Mouse (Mus musculus): ENCODE data around the gene Kirrel3.
A peak's percentile ranks its signal among the peaks of the same experiment; 100 is the strongest.

Kirrel3 gene

DNA sequence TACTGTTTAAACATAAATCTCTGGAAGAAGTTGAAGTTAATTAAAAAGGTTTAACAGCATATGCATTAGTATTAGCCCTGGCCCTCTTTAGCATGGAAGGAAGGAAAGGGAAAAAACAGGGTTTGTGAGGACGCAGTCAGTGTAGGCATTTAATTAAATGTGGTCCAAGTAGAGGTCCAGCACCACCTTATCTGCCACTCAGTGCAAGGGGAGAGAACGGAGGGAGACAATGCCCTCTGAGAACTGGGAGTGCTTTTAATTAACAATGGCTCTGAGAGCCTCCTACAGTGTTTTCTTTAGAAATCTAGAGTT is 339.4 kb downstream of the Kirrel3 start:
- DNase-seq (ENCODE audit: low read depth, low spot score), result no peak

DNA sequence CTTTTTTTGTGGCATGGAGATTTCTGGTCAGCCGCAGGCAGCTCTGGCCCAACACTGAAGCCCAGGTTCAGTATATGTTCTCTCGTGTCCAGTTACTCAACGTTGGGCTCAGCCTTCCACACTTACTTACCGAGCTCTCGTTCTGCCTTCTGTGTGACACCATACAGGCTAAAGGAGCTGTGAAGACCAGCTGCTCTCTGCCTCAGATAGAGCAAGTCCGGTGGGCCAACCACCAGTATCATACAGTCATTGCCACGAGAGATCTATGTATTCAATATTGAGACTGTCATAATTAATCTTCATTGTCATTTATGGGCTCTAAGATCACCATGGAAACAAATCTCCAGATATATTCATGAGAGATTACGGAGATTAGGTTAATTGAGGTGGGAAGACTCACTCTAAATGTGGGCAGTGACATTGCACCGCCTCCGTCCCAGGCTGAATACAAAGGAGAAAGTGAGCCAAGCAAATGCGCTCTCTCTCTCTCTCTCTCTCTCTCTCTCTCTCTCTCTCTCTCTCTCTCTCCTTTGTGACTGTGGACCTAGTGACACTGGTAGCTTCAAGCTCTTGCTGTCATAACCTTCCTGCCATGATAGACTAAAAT is 339.8 kb downstream of the Kirrel3 start:
- DNase-seq (ENCODE audit: low read depth, low spot score), result no peak

- no peak for DNase-seq (ENCODE audit: low read depth, low spot score)
These were observed 345.0 kb downstream of the Kirrel3 start for GRCm38 (mm10) chr9:34830696-34831095.

- DNase-seq (ENCODE audit: low read depth, low spot score), result no peak
These were observed 351.1 kb downstream of the Kirrel3 start for GRCm38 (mm10) chr9:34836801-34837200.

- DNase-seq (ENCODE audit: low read depth, low spot score), result peak; percentile 47
These were observed 352.2 kb downstream of the Kirrel3 start for GRCm38 (mm10) chr9:34837700-34838462.

DNA sequence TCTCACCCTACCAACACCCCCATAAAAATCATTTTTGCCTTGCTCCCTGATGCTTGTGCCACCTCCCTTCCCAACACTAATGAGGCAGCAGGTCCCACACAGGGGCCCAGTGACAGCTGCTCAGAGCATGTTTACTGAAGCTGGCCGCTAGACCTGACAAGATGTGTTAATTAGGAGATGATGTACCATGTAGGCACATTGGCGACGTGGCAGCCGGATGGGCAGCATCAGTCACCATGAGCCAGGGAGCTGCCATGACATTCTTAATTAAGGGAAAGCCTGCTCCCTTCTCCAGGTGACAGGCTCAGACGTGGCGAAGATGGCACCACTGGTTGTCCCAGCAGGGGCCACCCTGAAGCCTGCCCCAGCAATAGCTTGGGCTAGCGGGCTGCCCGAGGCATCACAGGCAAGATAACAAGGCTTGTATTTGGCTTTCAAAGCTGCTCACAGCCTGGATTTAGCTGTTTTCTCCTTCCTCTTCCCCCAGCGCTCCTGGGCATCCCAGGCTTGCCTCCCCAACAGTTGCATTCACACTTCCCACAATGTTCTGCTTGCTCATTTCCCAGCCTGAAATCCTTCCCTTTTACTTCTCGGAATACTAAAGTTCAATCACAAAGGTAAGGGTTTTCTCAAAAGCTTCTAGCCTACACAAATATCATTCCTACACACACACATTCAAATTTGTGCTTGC is 357.7 kb downstream of the Kirrel3 start:
- no peak for DNase-seq (ENCODE audit: low read depth, low spot score)

GRCm38 (mm10) chr9:34846440-34846839 is 360.7 kb downstream of the Kirrel3 start:
- DNase-seq (ENCODE audit: low read depth, low spot score), result no peak

- peak; percentile 38 for DNase-seq (ENCODE audit: low read depth, low spot score)
These were observed 362.0 kb downstream of the Kirrel3 start for GRCm38 (mm10) chr9:34847664-34848063.

DNA sequence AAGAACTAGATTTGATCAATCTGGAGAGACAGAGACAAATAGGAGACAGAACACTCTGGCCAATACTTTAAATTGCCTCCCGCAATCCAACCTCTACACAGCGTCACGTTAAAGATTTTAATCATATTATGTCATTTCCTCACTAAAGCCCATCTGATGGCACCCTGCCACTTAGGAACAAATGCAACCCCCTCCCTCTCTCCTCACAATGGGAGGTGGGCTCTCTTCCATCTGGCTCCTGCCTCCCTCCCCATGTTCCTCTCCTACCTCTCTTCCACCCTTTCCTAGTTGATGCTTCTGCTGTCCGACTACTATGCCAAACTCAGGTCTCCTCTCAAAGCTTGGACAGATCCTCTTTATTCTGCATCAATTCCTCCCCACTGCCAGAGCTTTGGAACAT is 365.4 kb downstream of the Kirrel3 start:
- DNase-seq (ENCODE audit: low read depth, low spot score), result no peak

DNA sequence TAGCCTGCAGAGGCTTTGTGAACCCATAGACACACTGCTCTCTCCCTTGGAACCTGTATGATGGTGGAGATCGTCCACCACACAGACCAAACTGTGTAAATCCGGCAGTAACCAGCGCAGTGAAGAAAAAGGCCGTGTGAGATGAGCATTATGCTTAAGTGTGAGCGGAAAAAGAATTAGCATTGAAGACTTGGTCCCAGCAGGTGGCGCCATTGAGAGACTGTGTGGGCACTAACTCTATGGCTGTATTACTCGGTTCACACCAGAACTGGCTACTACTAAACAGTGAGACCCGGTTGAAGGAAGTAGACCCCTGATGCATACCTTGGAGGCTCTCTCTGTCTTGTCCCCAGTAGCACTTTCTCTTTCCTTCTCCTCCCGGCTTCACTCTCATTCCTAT is 371.9 kb downstream of the Kirrel3 start:
- peak; percentile 69 for DNase-seq (ENCODE audit: low read depth, low spot score)

GRCm38 (mm10) chr9:34858071-34858470 is 372.4 kb downstream of the Kirrel3 start:
- no peak for DNase-seq (ENCODE audit: low read depth, low spot score)

GRCm38 (mm10) chr9:34860934-34861333 is 375.2 kb downstream of the Kirrel3 start:
- no peak for DNase-seq (ENCODE audit: low read depth, low spot score)

DNA sequence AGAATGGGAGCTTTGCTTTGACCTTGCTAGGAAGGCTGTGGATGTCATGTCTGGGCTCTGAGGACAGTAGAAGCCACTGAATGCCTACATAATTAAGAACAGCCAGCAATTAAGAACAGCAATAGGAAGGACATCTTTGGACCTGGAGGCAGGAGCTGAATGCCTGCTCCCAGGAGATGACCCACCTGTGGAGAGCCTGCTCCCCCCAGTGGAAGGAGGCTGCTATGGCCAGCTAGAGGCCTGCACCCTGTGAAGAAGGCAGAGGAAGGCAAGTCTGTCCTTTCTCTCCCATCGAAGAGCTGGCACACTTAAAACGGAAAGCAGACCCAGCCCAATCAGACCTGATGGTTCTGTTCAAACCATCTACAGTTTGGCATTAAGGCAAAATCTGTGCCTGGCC is 376.1 kb downstream of the Kirrel3 start:
- peak; percentile 8 for DNase-seq (ENCODE audit: low read depth, low spot score)

DNA sequence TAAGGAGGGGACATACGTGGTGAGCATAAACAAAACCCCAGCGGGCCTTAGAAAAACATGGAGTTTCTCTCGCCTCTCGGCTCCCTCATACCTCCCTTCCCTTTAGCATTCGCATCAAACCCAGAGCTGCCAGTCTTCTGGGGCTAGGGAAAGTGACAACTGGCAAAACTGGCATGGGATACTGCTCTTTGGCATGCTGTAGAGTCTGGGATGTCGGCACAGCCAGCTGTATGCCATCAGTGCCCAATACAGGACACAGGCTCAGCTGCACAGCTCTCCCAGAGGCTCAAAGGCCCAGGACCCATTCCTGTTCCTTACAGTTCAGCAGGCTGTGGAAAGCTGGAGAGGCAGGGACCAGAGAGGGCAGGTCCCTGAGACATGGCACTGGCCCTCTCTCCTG is 379.9 kb downstream of the Kirrel3 start:
- DNase-seq (ENCODE audit: low read depth, low spot score), result no peak

- peak; percentile 24 for DNase-seq (ENCODE audit: low read depth, low spot score)
These were observed 385.7 kb downstream of the Kirrel3 start for GRCm38 (mm10) chr9:34871316-34871966.

DNA sequence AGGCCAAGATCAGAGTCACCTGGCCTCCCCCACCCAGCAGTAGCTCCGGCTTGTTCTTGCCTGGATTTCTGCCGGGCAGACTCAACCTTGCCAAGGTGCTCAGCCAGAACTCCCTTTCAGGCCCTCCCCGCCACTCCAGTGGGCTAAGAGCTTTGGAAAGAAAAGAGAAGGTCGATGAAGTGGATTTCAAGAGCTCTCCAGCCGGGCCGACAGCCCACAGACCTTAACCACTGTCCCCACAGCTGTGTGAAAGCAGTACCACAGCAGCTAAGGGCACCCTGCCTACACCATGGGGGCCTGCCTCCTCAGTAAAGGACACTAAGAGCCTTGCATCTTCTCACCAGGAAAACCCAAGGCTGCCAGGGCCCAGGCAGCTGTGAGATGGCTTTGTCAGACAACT is 389.5 kb downstream of the Kirrel3 start:
- DNase-seq (ENCODE audit: low read depth, low spot score), result no peak

- DNase-seq (ENCODE audit: low read depth, low spot score), result no peak
These were observed 391.5 kb downstream of the Kirrel3 start for GRCm38 (mm10) chr9:34877186-34877585.

DNA sequence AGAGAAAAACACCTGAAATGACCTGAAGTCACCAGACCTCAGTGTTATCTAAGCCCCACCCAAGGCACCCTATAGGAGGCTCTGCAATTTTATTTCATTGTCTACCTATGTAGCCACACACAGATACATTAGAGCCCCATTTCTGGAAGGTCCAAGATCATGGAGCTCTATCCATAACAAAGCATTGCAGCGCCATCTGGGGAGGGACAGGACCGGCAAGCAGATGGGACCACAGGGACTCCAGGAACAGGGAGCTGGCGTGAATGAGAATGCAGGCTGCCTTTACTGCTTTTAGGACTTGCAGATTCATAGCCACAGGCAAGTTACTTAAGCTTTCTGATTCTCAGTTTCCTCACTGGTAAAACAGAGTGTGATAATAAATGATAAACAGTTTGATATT is 392.1 kb downstream of the Kirrel3 start:
- DNase-seq (ENCODE audit: low read depth, low spot score), result no peak

GRCm38 (mm10) chr9:34881750-34882149 is 396.1 kb downstream of the Kirrel3 start:
- DNase-seq (ENCODE audit: low read depth, low spot score), result no peak

GRCm38 (mm10) chr9:34882211-34882610 is 396.5 kb downstream of the Kirrel3 start:
- DNase-seq (ENCODE audit: low read depth, low spot score), result no peak

DNA sequence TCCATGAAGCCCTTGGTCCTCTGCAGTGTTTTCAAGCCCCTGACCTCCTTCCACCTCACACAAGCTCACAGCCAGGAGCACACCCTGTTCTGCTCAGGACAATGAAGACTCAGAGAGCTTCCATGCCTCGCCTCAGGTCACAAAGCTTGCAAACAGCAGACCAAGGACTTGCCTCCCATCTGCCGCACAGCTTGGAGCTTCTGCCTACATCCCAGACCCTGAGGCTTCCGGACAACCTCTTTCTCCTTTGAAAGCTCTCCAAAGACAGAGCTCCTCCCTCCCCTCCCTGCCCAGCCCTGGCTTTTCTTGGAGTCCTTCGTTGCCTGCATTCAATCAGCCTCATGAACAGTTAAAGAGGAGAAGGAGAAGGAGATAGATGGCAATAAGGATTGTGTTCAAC is 397.4 kb downstream of the Kirrel3 start:
- DNase-seq (ENCODE audit: low read depth, low spot score), result no peak

DNA sequence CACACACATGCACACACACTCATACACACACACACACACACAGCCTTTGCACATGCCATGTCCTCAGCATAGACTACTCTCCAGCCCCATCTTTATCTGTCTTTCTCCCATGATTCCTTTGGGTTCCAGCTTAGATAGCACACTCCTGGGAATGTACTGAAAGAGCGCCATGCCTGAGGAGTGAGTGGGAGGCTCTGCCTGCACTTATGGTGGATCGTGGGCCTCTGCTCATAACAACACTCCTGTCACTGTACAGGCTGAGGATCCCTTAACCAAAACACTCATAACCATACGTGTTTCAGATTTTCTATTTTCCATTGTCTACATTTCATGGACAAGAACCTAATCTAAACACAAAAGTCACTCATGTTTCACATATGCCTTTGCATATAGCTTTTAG is 398.6 kb downstream of the Kirrel3 start:
- DNase-seq (ENCODE audit: low read depth, low spot score), result no peak

All from ES-CJ7 (cell line).